Mouse (Mus musculus): ENCODE results near the gene Trove2.

Gene Trove2

DNA sequence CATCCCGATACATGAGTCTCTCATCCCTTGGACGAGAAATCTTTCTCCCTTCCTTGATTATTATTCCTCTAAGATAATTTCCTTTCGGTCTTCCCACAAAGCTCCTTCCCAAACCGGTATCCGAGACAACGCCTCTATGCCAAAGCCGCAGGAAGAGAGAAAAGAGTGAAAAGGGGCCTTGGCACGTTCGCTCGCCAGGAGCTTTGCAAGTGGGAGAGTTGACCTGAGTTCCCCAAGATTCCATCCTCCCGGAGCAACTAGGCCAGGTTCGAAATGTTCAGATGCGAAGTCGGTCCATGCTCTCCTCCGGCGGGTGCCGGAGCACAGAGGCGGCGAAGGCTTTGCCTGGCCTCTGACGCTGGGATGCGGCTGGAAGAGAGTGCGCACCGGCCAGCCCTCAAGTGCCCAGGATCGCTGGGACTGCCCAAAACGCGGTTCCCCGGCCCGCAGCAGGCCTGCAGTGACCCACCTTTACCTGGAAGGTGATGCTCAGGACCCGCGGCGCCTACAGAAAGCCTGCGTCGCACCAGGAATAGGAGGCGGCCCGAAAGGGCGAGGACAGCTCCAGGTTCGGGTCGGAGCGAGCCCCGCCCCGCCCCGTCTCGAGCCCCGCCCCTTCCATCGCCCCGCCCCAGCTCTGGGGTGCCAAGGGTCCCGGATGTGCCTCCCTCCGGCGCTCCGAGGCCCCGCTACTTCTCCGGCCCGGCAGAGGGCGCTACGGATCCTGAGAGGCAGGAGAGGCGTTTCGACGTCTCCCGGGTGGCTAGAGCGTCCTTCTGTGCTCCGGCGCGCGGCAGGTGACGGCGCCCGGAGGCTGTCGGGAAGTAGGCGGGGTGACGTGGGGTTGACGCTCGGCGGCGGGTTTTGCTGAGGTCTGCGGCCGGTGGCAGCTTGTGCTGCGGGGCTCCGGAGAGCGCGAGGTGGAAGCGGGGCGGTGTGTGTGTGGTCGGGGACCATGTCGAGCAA is at the start of gene Trove2, which contains the start of gene Uchl5:
Gene Trove2 (minus strand): TSS at position 623 of the 966 bp plus-strand sequence.
Gene Uchl5 (plus strand): TSS at position 827 of the 966 bp plus-strand sequence.
- peak; percentile 99 for DNase-seq (ENCODE audit: low spot score)

DNA sequence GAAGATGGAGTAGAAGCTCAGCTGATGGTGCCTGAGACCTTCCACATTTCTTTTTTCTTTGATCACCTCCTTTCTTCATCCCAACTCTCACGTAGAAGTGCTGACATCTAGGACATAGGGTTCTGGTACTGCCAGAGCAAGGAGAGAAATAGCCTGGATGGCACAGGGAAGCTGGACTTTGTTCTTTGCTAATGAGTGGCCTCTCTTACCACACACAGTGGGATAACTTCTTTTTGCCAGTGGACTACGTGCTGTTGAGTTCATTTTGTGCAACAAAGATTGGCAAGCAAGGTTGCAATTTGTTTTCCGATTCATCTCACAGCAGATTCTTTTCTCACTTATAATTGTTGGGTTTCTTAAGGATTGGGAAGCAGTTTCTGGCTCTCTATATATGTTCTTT is 45.8 kb upstream of the Trove2 start:
- no peak for DNase-seq (ENCODE audit: low spot score)

DNA sequence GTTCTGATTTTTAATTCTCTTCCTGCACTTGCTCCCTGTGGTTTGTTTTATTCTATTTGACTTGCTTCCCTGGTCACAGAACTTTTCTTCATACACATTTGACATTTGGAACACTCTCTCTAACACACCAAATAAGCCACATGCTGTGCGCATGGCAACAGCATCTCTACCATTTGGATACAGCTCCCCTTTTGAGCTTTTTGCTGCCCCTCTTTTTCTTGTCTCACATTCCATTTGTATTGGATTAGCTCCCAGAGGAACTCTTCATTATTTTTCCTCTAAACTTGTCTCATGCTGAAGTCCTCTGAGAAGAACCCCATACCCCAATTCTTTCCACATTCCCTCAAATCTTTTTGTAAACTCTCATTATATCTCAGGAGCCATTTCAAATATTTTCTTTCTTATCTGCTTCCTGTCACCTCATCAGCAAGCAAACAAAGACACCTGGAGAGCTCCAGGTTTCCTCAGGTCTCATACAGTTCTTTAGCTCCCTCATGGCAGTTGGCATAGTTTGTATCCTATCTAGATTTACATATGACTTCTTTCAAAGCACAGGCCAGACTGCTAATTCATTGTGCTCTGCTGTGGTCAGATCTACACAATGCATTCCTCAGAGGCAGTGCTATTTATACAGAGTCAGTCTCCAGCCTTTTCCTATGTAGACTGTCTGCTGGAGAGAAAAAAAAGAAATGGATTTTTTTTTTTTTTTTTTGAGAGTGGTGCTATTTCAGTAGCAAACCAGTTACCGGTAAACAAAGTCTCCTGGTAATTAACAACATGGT is 43.4 kb upstream of the Trove2 start:
- DNase-seq (ENCODE audit: low spot score): no peak

DNA sequence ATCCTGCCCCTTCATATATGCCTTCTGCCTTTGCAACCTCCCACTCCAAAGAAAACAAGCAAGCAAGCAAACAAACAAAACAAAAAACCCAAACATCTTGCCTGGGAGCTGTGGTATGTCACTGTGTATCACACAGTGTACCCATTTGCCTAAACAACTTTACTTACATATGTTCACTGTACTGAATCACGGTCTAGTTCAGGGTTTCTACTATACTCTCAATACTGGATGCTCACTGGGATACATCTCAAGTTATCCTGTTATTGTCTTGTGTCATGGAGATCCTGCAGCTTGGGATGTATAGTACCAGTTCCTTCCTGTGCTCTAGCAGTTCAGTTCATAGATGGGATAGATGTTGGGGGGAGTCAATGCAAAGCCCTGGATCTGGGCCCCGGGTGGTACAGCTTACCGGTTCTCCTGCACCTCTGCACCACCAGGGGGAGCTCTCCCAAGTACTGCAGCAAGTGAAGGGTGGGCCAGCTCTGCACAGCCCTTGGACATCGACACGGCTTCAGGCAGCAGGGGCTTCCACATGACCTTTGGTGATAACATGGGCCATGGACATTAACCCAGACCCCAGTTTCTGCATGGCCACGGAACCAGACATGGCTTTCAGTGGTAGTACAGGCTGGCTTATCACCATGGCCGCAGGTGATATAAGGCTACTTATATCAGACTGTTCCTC is 37.0 kb upstream of the Trove2 start:
- DNase-seq (ENCODE audit: low spot score): peak; percentile 79

DNA sequence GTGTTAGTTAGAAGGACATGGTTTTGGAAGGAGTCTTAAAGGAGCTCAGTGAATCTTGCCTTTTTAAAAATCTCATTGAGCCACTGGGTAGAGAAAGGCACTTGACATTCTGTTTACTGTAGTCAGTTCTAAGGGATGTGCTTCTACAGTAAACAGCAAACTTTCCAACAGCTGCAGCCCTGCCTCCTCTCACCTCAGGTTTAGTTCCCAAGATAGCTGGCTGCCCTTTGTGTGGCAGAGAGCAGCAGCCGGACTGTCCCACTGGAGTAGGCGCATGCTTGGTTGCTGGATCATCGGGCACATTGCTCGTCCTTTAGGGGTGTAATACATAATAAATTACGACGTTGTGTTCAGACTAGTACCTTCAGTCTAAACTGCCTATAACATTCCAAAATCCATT is 32.2 kb upstream of the Trove2 start:
- DNase-seq (ENCODE audit: low spot score): no peak

DNA sequence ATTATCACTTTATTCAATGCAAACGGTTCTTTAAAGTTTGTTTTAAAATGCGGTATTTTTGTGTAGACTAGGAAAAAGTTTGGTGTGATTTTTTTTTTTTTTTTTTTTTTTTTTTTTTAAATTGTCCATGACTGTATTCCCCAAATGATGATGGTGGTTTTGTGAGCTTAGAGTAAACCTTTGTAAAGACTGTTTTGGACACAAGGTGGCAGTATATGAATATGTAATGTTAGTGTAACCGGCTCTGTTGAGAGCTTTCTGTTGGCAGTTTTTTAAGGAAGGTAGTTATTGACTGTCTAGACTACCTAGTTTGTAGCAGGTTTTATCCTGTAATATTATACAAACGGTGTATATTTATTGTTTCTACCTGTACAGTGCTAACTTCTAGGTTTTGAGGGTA is 26.7 kb upstream of the Trove2 start:
- DNase-seq (ENCODE audit: low spot score): no peak

DNA sequence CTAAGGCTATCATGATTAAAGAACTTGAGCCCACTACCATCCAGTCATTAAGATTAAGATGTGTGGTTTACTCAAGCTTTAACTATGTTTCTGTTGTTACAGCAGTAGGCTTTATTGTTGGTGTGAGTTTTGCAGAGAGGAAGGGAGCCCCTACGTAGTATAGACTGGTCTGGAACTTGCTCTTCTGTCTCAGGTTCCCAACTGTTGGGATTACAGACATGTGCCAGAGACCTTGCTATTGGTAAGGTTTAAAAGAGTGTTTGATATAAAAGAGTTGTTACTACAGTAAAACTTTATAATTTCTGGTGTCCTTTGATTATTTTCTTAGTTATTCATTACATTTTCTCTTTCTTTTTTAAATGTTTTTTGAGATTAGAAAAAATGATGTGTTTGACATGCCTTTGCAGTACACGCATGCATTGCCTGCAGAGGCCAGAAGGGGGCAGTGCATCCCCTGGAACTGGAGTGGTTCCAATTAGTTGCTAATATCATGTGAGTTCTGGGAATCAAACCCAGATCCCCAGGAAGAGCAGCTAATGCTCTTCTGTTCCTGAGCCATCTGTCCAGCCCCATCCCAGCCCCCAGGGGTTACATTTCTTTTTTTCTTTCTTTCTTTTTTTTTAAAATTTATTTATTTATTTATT is 11.8 kb upstream of the Trove2 start:
- peak; percentile 32 for DNase-seq (ENCODE audit: low spot score)

DNA sequence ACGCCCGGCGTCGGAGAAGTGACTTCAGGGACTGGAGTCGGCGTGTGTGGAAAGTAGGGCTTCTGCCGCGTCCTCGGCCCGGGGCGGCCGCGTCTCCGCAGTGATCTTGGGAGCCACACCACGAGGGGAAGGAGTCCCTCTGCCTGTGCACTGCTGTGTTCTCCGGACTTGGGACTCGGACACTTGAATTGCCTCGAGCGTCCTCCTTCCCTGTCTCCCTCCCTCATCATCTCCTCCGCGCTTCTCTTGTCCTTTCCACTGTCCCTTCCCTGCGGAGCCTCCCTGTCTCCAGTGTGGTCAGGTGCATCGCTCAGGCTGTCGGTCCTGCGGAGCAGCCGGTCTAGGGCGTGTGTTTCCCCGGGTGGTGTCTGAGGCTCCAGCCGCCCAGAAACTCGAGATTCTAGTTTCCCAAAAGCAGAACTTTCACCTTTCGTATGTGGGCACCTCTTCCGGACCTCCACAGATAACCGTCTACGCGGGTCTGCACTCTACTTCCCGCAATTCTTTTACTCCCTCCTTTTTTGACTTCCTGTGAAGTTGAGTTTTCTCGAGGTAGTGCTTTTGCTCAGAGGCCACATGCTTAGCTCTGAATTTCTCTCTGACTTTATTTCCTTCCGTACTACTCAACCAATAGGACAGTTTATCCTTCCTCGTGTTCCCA is 820 bp upstream of the Trove2 start:
- DNase-seq (ENCODE audit: low spot score): no peak

DNA sequence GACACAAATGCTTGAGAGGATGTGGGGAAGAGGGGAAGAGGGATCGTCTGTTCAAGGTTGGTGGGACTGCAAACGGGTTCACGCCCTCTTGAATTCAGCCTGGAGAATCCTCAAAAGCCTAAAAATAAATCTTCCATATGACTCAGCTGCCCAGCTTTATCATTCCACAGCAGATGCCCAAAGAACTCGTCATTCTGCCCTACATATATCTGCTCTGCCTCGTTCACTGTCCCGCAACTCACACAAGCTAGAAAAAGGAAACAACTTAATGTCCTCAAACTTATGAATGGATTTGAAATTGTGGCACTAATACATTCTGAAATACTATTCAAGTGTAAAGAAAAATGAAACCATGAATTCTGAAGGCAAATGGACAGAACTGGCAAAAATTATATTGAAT is 3.0 kb downstream of the Trove2 start:
- no peak for DNase-seq (ENCODE audit: low spot score)

DNA sequence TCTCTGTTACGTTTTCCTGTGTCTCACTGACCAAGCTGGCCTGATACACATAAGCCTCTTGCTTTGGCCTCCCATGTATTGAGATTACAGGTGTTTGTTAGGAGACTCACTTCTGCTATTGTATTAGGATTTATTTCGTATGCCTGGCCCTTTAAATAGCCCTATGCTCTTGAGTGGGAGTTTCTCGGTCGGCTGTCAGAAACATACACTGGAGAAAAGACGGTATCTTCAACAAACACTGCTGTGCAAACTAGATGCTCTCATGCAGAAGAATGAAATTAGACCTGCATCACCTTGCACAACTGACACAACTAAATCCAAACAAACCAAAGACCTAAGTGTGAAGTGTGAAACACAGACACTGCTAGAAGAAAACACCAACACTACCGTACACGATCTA is 3.8 kb downstream of the Trove2 start:
- no peak for DNase-seq (ENCODE audit: low spot score)

DNA sequence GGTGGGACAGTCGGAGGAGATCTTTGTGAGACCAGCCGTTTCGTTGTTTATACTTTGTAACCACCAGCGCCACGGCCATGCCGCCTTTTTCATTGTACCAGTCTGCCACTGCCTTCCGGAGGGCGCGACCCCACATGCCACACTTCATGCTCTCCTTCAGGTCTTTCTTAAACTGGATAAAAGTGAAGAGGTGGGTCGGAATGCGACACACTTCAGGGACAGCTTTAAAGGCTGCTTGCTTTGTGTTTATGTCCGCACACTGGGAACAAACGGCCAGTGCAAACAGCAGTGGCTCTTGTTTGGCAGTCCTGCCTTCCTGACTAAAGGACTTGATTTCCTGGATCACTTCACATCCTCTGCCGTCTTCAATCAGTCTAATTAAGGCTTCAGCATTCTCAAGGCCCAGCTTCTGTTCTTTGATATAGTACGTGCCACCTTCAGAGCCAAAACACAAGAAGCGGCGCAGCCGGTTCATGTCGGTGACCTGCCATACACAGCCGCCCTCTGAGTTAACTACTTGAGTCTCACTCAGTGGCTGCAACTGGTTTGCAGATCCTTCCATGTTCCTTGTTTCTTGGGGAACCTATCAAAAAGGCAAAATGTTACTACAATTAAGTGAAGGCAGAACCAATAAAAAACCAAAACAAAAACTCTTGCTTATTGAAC is 6.3 kb downstream of the Trove2 start:
- no peak for DNase-seq (ENCODE audit: low spot score)

DNA sequence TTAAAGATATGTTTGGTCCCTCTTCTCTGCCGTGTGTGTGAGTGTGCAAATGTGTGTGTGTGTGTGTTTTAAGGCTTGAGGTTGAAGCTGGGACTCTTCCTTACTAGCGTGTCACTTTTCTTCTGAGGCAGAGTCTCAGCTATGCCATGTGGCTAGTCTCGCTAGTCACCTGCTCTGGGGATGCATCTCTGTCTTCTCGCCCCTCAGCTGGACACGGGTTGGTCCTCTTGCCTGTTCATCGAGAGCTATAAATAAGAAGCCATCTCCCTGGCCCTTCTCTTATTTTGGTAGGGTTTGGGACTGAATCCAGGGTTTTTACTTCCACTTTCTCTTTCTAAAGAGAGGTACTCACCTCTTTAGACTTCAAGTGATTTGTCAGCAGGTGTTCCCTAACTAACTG is 10.6 kb downstream of the Trove2 start:
- DNase-seq (ENCODE audit: low spot score): no peak

DNA sequence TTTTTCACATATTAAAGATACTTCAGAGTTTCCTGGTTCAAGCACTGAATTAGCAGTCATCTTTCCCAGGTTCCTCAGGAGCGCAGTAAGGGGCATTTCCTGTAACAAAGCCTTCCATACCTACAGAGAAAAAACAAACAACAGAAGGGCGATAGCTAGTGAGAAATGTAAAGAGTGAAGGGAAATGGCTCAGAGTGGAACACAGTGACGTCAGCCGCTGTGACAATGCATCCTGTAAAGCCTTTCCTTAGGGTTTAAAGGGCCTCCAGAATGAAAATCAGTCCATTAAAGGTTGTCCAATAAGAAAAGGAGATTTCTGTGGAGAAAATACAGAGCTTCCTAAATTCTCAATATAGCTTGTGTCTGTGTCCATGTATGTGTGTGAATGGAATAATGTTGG is 11.1 kb downstream of the Trove2 start:
- DNase-seq (ENCODE audit: low spot score): no peak

DNA sequence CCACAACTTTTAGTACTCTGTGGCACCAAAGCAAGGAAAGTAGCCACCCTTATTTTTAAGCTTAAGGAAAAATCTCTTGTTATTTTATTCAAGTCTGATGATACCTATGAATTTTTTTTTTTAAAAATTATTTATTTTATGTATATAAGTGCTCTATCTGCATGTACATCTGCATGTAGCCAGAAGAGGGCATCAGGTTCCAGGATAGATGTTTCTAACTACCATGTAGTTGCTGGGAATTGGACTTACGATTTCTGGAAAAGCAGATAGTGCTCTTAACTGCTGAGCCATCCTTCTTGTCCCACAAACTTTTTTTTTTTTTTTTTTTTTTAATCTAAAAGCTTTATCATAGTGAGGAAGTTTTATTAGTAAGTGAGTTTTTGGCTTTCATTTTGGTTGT is 12.4 kb downstream of the Trove2 start:
- no peak for DNase-seq (ENCODE audit: low spot score)

DNA sequence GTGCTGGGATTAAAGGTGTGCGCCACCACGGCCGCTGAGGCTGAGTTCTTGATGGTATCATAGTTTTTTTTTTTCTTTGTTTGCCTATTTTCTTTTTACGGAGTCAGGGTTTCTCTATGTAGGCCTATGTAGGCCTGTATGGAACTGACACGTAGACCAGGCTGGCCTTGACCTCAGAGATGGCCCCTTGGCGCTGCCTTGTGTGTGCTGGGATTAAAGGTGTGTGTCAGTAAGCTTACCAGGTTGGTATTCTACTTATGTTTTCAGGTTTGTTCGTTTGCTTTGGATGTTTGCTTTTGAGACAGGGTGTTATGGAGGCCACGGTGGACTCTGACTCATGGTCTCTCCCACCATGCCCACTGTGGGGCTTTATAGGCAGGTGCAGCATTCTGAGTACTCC is 14.7 kb downstream of the Trove2 start:
- no peak for DNase-seq (ENCODE audit: low spot score)

DNA sequence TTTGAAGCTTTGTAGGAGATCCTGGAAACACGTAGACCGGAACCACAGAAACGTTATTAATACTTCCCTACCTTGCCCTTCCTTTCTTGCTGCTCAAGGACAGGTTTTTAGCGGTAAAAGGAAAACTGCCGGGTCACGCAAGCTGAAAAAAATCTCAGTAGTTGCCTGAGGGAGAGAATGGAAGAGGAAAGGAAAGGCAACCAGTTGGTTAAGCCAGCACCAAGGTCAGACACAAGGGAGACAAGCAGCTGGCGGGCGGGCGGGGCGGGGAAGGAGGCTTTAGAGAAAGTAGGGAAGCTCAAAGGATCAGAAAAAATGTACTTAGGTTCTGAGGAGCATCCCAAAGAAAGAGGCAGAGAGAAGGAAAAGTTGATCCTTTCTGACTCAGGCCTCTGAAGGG is 31.0 kb downstream of the Trove2 start:
- no peak for DNase-seq (ENCODE audit: low spot score)

DNA sequence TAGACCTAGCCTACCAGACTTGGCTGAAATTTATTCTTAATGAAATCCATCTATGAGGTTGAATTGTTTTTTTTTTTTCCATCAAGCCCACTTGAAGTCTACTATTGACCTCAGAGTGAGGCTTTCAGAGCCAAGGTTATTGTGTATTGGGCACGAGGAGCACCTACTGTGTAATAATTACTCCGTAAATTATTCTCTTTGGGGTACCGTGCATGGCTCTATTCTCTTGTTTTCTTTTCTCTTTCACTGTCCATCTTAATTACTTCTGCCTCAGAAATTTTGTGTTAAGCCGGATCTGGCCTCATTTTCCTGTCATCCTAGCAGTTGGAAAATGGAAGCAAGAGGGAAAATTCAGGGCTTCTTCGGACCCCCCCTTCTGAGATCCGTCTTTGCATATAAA is 34.7 kb downstream of the Trove2 start:
- DNase-seq (ENCODE audit: low spot score): no peak

DNA sequence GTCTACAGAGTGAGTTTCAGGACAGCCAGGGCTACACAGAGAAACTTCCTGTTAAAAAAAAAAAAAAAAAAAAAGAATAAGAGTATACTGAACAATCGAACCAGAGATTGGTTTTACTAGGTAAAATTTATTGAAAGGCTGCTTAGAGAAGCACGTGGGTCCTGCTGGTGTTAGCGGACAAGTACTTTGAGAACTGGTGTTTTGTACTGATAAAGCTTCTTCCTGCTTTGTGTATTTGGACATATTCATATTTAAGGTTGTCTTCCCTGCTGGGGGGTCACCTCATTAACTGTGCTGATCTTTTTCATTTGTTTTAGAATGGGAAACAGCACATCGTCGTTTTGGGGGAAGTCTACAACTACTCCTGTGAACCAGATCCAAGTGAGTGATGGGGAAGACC is 35.5 kb downstream of the Trove2 start:
- DNase-seq (ENCODE audit: low spot score): no peak

DNA sequence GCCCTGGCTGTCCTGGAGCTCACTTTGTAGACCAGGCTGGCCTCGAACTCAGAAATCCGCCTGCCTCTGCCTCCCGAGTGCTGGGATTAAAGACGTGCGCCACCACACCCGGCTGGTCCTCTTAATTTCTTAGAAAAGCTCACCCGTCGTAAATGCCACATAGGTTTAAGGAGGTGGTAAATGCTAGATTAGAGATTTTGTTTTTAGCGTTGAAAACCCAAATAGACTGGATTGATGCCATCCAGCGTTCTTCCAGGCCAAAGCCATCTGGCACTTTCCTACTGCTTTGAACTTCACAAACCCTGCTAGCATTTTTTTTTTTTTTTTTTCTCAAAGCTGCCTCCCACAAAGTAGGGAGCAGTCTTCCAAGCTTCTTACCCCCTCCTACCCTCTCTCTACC is 36.3 kb downstream of the Trove2 start:
- DNase-seq (ENCODE audit: low spot score): no peak

DNA sequence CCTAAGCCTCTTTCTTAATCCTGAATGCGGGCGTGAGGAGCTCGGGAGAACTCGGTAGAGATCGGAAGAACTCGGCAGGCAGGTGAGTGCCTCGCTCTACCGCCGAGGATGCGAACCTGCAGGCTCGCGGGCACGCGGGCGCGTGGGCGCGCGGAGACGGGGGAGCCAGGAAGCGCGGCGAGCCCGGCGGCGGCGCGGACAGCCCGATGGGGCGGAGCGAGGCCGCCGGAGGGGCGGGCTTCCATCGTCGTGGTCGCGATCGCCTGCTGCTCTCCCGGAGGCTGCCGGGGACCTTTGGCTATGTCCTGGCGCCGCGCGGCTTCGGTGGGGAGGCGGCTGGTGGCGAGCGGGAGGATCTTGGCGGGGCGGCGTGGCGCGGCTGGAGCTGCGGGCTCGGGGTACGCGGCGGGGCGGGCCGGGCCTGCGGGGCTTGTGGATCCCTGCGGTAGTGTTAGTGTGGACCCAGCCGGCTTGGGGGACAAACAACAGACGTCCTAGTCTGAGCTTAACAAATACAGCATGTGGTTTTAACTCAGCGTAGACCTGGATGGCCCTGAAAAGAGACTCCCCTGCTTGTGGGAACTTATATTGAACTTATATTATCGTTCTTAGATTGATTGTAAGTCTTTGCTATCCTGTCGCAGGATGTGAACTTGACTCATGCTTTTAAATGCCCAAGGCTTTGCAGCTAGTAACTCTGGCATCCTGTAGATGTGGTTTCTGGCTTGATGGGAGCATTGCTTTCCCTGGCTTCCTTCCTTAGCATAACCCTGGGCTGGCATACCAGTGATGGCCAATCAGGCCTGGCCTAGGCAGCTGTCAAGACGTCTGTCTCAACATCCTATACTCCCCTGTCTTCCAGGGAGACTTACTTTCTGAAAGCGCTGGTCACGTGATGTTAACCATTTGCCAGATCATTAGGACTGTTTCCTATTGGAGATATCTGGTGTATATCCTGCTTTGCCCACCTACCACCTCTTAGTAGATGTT is 37.2 kb downstream of the Trove2 start:
- DNase-seq (ENCODE audit: low spot score): peak; percentile 90
